Mouse (Mus musculus) erythroid progenitor cell, adult 5-6 weeks (primary cell): Measurements from ENCODE around the gene Ccl12. TPM values are rescaled to one million over a fixed set of nuclear protein-coding genes. Genes with fewer than 3 reads are reported as not detected.

Source experiments
- ATAC-seq: replicated peaks from 2 replicates; pipeline ENCODE4 v1.8.0; 2016; ENCODE audit warnings: moderate number of reproducible peaks, mild to moderate bottlenecking, moderate TSS enrichment, inconsistent platforms; ENCODE audit not compliant: poor library complexity, low FRiP score, severe bottlenecking
- total RNA-seq, 2 experiments: library from RNA; stranded (forward) in 1 of 2; stranded (reverse) in 1 of 2; fragments of 150-400 nt in 1 of 2; fragments of 186-747, 209-891 nt in 1 of 2; gene quantifications; 2 replicates each; pipeline versions ENCODE4 v1.2.3 to v1.2.4; 2015 to 2017; ENCODE audit warnings: low replicate concordance in 2 of 2

Ccl12 gene
- total RNA-seq, 2 experiments from 2014 or later: not detected

DNA sequence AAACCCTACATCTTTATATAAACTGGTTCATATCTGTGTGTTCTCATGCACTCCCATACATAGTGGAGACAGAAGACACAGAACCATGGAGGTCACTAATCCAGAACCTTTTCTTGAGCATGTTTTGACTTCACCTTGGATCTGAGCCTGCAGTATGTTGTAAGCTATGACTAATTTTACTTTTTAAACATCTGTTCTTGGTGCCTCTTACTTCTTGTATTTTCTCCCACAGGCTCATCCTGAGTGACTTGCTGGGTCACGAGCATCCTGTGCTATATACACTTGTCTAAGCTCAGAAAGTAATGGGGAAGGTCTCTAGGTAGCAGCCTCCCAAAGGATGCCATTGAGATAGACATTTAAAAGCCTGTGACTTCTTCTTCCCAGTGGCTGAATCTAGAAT, 31.3 kb downstream of the Ccl12 start:
- ATAC-seq: no peak

DNA sequence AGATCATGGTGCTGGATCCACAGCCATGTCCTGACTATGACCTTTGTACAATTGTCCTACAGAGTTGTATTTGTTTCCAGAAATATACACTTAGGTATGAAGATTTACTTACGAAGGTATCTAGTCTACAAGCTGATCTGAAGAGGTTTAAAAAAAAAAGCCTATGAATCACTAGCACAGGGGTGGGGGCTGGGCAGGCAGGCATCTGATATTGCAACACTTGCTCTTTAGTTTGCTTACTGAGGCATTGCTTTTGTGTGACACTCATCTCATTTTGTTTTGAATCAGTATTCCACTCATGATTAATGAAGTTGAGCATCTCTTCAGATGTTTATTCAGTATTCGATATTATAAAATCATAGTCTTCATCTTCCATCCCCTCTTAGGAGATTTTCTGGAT, 34.6 kb downstream of the Ccl12 start:
- ATAC-seq: no peak

DNA sequence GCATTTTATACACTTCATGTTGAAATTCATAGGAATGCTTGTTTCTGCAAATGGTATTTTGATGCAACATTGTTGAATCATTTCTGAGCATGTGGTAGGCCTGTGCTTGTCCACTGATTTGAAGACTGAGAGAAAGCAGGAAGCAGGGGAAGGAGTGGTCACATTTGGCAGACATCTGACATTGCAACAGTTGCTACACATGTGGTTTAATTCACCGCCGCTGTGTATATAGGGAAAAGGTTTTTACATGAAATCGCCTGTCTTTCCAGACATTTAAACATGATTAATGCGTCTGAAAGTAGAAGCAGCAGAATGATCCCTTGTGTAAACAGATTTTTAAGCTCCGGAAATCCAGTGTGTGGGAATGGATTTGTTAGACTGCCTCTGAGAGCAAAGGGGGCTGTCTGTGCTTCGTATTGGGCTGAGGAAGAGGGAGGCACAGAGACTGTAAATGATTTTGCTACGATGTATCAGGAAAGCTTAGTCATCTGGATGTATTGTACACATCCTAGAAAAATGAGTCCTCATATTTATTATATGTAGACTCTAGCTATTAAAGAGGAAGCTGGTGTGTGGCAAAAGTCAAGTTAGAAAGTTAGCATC, 37.9 kb downstream of the Ccl12 start:
- no peak for ATAC-seq

Other genes with a start within 250 kb of the Ccl12 start
- not detected in 2 replicates for gene 5530401A14Rik, start 241.2 kb upstream of the Ccl12 start, total RNA-seq (2015; ENCODE audit: low replicate concordance)
- gene 5530401A14Rik, start 241.2 kb upstream of the Ccl12 start, total RNA-seq (2017; ENCODE audit: low replicate concordance): not detected in 2 replicates
- gene Asic2, start 133.4 kb upstream of the Ccl12 start, total RNA-seq (2015; ENCODE audit: low replicate concordance): not detected in 2 replicates
- 0.76 TPM in 1 of 2 replicates, not detected in the other for gene Asic2, start 133.4 kb upstream of the Ccl12 start, total RNA-seq (2017; ENCODE audit: low replicate concordance)
- gene Ccl2, start 66.3 kb upstream of the Ccl12 start, total RNA-seq (2015; ENCODE audit: low replicate concordance): not detected in 2 replicates
- 0.51 TPM in 1 of 2 replicates, not detected in the other for gene Ccl2, start 66.3 kb upstream of the Ccl12 start, total RNA-seq (2017; ENCODE audit: low replicate concordance)
- gene Gm17268, start 63.3 kb upstream of the Ccl12 start, total RNA-seq (2015; ENCODE audit: low replicate concordance): not detected in 2 replicates
- not detected in 2 replicates for gene Gm17268, start 63.3 kb upstream of the Ccl12 start, total RNA-seq (2017; ENCODE audit: low replicate concordance)
- gene Ccl7, start 56.1 kb upstream of the Ccl12 start, total RNA-seq (2015; ENCODE audit: low replicate concordance): not detected in 2 replicates
- not detected in 2 replicates for gene Ccl7, start 56.1 kb upstream of the Ccl12 start, total RNA-seq (2017; ENCODE audit: low replicate concordance)
- gene Ccl11, start 44.0 kb upstream of the Ccl12 start, total RNA-seq (2015; ENCODE audit: low replicate concordance): not detected in 2 replicates
- not detected in 2 replicates for gene Ccl11, start 44.0 kb upstream of the Ccl12 start, total RNA-seq (2017; ENCODE audit: low replicate concordance)
- not detected in 2 replicates for gene Ccl8, start 13.3 kb downstream of the Ccl12 start, total RNA-seq (2015; ENCODE audit: low replicate concordance)
- not detected in 2 replicates for gene Ccl8, start 13.3 kb downstream of the Ccl12 start, total RNA-seq (2017; ENCODE audit: low replicate concordance)
- gene Ccl1, start 203.8 kb downstream of the Ccl12 start, total RNA-seq (2015; ENCODE audit: low replicate concordance): not detected in 2 replicates
- gene Ccl1, start 203.8 kb downstream of the Ccl12 start, total RNA-seq (2017; ENCODE audit: low replicate concordance): not detected in 2 replicates